Mouse (Mus musculus) ovary, postnatal 10 days (tissue): ENCODE measurements around the gene Helb.
A peak's percentile ranks its signal among the peaks of the same experiment; 100 is the strongest.
"Not testable (repeated sequence)": the region's sequence is repeated elsewhere in the genome, so short reads cannot be mapped to it uniquely, and the experiment has no call there.

ENCODE experiments used
- DNase-seq: peaks from one replicate; pipeline ENCODE4 v3.0.0; 2022; ENCODE audit warnings: low spot score

The Helb gene

GRCm38 (mm10) chr10:120112507-120113396, at the start of gene Helb:
TSS of gene Helb (minus strand) at chr10:120112987.
- DNase-seq = peak; percentile 92

DNA sequence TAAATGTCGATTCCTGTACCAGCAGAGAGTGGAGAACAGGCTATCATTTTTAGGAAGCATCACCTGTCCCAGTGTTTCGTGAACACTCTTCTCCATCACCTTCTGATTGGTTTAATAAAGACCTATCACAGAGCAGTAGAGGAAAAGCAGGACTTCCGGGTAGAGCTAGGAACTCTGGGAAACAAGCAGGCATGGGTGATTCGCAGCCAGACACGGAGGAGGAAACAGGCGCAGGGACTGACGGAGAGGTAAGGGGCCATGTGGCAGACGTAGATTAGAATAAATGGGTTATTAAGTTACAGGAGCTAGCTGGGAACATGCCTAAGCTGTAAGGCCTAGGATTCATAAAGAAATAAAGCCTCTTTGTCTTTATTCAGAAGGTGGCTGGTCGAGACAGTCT, 47.7 kb upstream of the Helb start:
- DNase-seq = no peak

DNA sequence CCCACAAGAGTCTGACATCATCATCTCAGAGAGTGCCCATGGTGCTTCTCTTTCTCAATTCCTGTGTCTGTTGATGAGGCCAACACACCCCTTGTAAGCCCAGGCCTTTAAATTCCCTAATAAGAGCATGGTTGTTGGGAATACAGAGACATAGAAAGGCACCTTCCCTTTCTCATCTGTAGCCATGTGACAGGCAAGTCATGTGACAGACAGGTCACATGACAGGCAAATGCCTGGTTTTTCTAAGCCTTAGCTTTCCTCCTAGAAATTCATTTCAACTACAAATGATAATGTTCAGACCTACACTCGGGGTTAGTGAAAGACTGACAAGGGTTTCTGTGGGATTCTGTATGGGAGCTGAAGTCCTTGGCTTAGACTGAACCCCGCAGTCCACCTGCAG, 41.1 kb upstream of the Helb start:
- DNase-seq = no peak

DNA sequence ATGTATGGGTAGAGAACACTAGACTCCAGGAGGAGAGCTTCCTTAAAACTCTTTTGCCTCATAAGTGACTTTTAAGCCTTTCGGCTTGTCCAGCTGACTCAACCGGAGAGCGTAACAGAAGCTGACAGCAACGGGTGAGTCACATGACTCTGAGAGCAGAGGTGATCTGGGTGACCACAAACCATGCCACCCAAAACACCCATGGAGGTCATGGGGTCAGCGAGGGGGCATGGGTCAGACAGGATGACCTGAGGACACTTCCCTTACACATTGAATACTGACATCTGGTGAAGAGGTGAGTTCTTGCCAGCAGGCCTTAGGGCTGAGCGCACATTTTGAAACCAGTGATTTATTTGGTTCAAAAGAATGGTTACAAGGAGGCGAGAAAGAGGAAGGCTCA, 38.9 kb upstream of the Helb start:
- no peak for DNase-seq

DNA sequence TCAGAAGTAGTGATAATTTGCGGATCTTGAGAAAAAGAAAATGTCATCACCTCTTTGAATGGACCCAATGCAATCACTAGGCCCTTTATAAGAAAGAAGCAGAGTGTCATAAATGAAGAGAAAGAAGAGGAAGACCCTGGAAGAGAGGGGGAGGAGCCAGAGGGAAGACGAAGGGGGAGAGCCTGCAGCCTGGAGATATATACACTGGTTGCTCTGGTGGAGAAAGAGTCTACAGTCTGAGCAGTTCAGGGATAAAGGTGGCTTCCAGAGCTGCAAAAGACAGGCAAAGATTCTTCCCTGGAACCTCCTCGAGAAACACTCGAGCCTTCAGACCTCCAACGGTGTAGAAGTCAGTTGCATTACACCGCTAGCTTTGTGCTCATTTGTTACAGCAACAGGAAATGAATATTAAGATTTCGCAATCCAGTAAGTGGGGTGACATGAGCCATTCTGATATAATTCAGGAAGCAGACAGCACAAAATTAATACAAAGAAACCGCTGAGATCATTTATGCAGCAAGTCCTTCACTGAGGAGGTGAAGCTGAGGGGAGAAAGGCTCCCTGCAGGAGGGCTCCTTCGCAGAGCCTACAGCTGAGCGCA, 28.2 kb upstream of the Helb start:
- DNase-seq = no peak

DNA sequence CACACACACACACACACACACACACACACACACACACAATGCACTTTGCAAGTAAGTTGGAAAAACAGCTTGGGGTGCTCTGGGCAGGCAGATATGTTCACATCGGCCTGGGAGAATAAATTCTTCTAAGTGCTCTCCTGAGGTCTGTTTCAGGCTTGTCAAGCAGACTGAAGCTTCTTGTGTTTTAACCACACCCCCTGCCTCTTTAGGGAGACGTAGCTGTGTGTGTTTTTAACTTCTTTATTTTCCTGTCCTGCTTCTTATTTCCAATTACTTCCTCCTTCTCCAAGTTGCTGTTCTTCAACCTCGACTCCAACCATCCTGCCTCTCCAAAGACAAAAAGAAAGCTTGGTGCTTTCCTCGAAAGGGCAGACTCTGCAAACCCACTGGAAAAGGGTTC, 27.4 kb upstream of the Helb start:
- DNase-seq = no peak

- DNase-seq = no peak
Observed at GRCm38 (mm10) chr10:120136020-120136562, 23.3 kb upstream of the Helb start.

DNA sequence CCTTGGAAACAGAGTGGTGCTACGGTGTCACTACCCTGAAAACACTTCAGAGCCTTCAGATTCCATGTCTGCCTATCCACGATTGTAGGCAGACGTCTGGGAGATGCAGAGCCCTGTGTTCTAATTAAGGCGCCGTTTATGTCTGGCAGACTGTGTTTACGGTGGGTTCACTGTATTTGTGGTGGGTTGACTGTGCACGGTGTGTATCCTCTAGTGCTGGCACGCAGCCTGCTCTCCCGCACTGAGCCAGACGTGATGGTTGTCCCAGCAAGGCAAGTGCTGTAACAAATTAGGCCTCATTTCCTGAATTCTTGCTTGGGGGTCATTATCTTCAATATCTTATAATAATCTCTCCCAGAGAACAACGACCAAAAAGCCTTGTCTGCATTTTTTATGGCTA, 20.9 kb upstream of the Helb start:
- no peak for DNase-seq

DNA sequence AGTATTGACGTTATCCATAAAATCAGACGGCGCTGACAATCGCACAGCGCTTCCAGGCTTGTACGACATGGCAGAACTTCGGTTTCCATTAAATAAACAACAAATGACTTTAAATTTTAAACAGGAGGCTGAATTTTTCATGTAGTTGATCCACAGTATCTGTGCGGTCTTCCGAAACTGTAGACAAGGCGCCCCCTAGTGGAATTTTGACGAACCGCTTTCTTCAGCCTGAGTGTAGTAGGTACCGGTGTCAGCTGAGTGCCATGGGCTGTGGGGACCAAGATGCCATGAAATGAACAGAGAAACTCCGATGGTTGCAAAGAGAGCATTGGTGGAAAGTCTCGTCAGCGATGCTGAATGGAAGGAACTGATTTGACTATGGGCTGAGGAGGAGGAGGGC, 17.8 kb upstream of the Helb start:
- DNase-seq = no peak

DNA sequence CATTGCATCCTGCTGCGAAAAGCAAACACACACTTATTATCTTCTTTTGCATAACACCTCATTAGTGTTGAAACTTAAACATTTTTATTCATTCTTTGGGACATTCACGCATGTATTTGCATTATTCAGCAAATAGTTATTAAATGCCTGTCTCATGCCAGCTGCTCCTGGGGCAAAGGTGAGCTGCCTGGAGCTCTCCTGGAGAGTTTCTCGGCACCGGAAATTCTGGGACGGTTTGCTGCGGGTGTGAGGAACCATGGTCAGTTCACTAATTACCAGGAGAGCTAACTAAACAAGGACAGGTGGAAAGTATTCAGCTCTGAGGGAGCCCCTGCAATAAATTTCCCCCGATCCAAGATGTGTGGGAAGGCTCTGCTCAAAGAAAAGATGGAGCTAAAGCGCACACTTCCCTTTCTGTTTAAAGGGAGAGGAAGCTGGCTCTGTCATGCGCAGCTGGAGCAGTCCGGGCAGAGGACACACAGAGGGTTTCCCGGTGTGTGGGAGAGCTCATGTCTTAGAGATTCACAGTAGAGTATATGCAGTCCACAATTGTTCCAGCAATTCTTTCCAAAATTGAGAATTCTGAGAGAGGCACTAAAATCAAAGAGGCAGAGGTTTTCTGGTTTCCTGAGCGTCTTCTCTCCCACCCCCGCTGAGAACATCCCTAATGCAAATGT, 16.0 kb upstream of the Helb start:
- DNase-seq = no peak

GRCm38 (mm10) chr10:120125465-120125857, 12.7 kb upstream of the Helb start:
- DNase-seq = no peak

DNA sequence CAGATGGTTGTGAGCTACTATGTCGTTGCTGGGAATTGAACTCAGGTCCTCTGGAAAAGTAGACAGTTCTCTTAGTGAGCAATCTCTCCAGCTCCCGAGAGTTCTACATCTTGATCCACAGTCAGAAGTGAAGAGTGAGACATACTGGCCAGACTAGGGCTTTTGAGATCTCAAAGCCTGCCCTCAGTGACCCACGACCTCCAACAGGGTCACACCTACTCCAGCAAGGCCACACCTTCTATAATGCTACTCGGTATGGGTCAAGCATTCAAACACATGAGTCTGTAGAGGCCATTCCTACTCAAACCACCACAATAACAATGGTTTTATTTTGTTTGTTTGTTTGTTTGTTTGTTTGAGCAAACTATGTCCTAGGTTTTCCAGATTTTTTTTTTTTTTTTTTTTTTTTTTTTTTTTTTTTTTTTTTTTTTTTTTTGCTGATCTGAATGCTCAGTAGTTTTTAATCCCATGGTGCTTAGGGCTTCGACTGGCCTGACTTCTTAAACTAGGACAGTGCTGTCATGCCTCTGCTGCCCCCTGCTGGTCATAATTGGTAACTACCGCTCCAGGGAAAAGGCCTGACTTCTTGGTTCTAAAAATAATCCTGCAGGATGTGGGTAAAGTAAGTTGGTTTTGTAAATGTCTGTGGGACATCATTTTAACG, 12.1 kb upstream of the Helb start:
- DNase-seq = peak; percentile 66

DNA sequence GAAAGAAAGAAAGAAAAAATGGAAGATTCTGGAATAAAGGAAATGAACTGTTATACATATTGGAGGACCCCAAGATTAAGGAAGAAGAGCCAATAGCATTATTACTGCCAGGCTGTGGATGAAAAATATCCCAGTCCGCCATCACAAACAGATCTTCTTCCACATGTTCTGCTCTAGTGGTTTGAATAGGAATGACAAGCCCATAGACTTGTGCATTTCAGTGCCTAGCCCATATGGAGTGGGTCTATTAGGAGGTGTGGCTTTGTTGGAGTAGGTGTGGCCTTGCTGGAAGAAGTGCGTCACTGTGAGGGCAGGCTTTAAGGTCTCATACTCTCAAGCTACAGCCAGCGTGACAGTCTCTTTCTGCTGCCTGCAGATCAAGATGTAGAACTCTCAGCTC, 10.9 kb upstream of the Helb start:
- no peak for DNase-seq

- no peak for DNase-seq
Observed at GRCm38 (mm10) chr10:120115249-120115648, 2.5 kb upstream of the Helb start.

DNA sequence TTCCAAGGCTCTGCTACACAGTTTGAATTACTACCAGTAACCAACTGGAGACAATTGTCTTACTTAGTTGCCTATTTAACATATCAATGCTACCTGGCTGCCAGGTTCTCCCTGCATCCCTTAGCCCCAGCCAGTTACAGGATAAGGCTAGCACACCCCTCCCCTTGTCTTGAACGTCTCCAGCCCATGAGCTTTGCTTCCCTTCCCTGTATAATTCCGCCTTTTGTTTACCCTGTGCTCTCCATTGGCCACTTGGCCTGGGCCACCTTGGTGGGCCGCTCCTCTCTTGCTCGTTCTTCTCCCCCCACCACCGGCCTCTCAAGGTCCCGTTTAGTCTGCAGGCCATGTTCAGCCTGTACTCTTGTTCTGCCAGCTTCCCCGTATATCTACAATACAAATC, 1.7 kb upstream of the Helb start:
- no peak for DNase-seq

DNA sequence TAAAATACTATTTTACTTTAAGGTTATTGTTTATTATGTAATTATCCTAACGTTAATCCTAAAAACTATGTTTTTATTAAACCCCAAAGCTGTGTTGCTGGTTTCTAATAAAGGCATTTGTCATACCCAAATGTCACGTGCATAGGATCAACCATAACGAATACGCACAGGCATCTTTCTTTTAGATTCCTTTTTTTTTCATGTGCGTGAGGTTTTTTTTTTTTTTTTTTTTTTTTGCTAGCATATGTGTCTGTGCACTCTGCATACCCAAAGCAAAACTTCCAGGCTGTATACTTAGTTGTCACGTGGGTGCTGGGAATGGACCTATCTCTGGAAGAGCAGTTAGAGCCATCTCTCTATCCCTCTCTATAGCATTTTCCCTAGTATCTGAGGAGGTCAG, 1.2 kb upstream of the Helb start:
- no peak for DNase-seq

GRCm38 (mm10) chr10:120113482-120113881, 695 bp upstream of the Helb start:
- DNase-seq = not testable (repeated sequence)

- no peak for DNase-seq
Observed at GRCm38 (mm10) chr10:120111691-120112319, 982 bp downstream of the Helb start.

DNA sequence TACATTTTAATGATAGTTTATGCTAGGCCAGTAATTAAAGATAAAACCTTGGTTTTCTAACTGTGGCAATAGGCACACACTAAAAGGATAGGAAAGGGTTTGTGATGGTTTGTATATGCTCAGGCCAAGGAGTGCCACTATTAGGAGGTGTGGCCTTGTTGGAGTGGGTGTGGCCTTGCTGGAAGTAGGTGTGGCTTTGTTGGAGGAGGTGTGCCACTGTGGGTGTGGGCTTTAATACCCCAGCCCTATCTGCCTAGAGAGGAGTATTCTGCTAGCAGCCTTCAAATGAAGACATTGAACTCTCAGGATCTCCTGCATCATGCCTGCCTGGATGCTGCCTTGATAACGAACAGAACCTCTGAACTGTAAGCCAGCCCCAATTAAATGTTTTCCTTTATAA, 12.0 kb downstream of the Helb start:
- DNase-seq = no peak

GRCm38 (mm10) chr10:120097564-120097963, 15.2 kb downstream of the Helb start:
- DNase-seq = no peak

- no peak for DNase-seq
Observed at GRCm38 (mm10) chr10:120095716-120096115, 17.1 kb downstream of the Helb start.

DNA sequence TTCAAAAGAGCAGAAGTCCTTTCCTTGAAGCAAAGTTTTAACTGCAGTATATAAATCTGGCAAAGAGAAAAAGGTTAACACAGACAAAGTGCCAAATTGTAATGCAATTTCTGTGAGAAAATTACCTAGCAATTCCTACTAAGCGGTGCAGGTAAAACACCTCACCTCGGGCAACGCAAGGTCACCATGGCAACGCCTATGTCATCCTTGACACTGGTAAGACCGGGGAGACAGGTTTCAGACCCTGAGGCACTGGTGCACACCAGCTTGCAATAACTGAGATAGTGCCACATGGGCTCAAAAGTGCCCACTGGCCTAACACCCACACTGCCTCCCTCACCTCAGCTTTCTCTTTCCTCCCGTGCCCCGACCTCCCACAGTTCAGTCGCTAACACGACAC, 17.7 kb downstream of the Helb start:
- no peak for DNase-seq
